Mouse (Mus musculus) B cell, adult 2 months (primary cell): ENCODE data around the gene Psme4.
"Not testable (repeated sequence)": the region's sequence is repeated elsewhere in the genome, so short reads cannot be mapped to it uniquely, and the experiment has no call there.

ENCODE experiments used
- DNase-seq, 2 experiments: peaks; one replicate each; pipeline ENCODE4 v3.0.0; 2022

The Psme4 gene

DNA sequence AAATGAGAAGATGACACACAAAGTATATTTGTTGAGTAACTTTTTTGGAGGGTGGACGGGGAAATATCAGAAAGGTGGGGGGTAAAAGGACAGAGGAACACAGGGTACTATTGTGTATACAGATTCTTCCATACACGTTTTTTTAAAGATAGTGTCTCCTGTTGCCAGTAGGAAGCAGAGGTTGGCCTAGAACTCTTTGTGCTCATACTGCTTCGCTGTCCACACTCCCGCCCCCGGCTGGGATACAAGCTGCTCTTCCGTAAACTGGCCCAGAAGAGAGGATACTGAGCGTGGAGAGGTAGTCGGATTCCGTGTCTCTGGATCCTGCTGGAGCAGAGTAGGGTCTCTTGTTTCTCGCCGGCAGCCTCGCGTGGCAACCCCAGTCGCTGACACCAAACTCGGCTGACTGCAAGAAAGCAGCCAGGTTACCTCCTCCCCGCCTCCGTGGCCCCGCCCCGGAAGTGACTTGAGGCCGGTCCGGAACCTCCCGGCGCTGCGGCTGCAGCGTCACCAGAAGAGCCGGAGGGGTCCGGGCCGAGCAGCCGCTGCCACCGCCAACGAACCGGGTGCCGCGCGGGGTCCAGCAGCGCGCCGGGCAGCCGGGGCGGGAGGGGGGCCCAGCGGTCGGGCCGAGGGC is at the start of gene Psme4:
Gene Psme4 (plus strand): TSS at position 460 of the 637 bp plus-strand sequence.
- peak; percentile 98 for DNase-seq

DNA sequence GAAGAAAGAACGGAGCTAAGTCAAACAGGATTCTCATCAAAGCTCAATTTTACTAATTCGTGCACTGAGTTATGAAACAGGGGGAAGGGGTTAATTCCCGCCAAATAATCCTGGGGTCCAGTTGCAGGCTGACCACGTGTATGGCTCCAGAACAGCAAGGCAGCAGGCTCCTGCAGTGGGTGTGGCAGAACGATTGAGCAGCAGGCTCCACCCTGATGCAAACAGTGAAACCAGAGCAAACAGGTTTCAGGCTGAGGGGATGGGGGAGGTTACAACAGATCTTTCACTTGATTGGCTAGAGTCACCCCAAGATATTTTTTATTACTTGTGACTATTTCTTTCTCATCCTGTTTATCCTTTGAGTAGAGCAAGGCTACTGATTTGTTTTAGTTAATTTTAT is 48.1 kb upstream of the Psme4 start:
- no peak for DNase-seq

DNA sequence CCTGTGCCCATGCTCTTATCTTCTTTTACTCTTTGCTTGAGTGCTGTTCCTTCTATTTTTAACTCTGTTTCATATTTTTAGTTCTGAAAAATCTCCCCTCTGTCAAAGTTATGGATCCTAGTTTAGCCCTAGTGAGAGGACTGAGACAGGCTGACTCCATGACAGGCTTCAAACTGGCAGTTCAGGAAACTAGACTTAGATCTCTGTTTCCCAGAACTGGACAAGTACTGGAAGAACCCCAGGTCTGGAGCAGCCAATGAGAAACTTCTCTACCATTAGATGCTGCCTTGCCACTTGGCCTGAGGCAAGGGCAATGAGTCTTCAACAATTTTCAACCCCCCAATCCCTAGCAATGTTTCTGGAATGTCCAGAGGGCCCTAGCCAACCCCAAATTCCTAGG is 40.8 kb upstream of the Psme4 start:
- no peak for DNase-seq

DNA sequence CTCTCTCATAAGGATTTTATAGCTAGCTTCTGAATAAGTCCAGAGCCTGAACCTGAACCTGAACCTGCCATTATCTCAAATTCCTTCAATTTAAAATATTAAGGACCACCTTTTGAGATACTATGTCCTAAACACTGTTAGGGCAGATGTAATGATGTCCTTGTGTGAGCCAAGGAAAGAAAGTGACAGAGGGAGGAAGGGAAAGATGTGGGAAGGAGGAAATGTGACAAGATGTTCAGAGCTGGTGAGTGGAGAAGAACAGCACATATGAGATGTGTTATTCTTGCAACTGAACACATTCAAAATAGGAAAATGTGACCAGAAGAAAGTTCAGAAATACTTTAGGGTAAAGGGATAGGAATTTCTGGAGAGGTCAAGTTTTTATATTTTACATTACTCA is 38.1 kb upstream of the Psme4 start:
- DNase-seq: no peak

DNA sequence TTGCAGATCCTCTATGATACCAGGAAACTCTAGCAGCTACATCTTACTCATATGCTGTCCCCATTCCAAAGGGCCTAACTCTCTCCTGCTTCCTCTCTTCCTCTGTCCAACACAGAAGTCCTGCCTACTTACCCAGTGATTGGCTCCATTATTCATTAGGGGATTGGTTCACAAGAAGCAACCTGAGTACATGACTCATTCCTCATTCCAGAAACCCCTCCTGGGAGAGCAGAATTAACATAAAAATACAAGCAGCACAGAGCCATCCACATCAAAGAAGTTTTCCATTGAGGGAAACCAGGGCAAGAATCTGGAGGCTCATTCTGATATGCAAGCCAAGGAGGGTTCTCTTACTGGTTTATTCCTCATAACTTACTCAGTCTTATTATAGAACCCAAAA is 27.5 kb upstream of the Psme4 start:
- no peak for DNase-seq

DNA sequence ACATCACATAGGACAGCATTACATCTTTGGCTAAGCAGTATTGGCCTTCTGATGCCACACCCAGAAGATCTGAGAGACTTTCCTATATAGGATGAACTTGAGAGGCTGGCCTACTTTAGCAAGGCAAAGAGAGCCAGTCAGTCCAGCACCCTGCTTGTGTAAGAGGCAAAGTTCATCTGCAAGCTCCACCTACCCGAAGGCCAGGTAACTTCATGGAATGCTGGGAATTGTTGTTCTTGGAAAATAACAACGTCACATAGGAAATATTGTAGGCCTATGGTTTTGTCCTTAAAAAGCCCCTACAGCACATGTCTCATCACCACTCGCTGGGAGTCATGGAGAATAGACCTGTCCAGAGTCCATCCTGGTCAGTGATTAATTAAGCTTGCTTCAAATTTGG is 22.6 kb upstream of the Psme4 start:
- no peak for DNase-seq

DNA sequence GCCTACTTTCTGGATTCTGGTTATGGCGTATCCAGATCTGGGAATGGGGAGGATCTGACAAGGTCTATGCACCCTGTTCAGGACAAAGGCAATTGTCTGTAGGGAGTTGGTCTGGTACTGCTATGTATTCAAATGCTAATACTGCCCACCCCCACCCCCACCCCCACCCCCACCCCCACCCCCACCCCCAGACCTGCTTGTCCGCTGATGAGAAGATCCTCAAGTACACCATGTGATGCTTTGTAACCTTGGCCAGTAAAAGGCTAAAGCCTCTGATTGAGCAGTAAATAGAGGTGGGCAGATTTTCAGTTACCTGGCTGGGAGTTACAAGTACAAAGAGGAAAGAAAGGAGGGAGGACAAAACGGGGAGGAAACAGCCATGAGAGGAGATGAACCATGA is 21.9 kb upstream of the Psme4 start:
- DNase-seq: no peak

DNA sequence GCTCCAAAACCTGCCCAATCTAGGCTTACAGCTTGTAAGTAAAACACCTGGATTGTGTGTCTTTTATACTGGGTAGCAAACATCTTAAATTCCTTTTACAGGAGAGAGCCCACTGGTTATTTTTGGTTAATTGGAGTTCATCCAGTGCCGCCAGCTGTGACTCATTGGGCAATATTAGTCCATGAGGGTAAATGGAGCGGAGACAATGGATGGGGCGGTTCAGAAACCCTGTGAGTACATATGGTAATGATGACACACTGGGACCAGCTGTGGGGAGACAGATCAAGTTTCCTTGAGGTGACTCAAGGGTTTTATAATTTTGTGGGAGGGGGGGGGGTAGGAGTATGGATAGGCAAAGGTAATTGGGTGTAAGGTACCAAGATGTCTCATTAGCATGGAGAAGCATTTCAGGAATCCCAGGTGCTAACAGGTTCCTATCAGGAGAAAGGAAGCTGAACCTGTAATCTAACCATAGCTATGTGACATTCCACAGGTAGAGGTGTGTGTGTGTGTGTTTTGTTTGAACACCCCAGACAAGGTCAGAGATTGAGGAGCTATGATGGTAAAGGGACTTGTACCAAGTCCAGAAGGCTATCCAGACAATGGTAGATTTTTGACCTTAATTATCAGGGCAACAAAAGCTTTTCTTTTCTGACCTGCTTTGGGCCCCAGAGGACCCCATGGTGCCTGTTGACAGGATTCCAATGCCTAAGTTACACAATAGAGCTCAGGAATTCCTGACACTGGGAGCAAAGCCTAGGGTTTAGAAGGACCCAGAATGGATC is 21.3 kb upstream of the Psme4 start:
- no peak for DNase-seq

DNA sequence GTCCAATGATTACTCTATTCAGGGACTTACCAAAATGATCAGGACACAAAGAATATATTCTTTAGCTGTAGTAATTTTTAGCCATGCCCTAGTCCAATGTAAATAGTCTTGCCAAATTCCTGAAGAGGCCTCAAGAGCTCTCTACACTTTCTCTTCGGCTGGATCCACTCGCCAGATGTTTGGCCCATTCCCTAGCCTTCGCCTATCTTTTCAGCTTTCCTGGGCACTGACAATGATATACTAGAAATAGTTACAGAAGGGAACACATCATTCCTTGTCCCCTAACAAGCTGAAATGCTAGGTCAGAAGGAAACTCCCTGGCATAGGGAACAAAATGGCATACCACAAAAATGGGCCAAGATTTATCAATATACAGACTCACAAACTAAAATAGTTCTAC is 18.6 kb upstream of the Psme4 start:
- DNase-seq: no peak

DNA sequence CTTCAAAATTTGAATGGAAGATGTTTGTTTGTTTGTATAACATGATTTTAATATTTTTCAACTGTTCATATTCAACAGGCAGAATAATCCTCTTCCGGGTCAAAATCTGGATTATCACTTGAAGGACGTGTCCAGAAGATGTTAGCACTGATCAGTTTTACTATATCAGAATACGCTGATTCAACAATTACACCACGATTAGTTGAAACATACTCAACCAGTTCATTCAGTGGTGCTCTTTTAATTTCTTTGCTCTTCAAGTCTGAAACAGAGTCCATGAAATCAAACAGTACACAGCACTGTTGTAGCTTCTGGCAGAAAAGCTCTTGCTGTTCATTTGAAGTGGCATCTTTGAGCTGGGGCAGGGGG is 17.1 kb upstream of the Psme4 start:
- not testable (repeated sequence) for DNase-seq

DNA sequence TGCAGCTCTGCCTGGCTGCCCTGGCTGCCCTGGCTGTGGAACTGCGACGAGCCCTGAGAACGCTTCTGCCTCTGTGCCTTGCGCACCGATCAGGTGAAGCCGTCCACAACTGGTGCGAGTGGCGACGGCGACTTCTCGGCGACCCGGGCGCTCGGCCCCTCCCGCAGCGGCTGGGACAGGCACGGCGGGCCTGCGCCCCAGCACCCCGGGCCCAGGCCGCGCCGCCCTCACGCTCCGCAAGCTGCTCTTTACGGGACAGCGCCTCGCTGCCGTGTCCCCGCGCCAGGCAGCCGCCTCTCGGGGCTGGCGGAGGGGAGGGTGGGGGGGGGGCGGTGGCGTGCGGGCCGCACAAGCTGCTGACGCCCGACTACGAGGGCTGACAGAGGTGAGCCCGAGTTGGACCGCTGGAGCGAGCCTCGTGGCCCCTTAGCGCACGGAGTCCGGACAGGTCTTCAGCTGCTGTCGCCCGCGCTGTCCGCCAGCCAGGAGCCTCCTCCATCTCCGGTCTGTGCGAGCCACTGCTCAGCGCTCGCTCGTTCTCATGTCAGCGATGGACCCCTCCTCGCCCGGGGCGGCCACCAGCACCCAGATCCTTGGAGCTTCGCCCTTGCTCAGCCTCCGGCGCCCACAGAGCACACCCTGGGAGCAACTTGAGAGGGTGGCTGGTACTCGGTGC is 16.5 kb upstream of the Psme4 start:
- DNase-seq: peak in 1 of 2 experiments; percentile 9

DNA sequence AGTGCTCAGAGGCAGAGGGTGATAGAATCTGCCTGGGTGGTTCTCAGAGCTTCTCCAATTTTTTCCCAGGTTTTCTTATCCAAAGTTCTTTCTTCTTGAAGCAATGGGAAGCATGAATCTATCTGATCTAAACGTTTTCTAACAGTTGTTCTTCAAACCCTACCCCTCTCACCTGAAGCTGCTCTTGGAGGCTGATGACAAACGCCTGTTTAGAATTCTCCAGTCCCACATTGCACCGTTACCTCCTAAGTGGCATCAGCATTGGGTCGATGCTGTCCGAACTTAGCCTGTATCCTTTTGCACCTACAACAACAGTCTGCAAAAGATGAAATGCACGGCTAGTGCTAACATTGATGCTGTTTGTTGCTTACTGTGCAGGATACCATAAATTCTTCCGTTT is 10.1 kb upstream of the Psme4 start:
- DNase-seq: no peak

DNA sequence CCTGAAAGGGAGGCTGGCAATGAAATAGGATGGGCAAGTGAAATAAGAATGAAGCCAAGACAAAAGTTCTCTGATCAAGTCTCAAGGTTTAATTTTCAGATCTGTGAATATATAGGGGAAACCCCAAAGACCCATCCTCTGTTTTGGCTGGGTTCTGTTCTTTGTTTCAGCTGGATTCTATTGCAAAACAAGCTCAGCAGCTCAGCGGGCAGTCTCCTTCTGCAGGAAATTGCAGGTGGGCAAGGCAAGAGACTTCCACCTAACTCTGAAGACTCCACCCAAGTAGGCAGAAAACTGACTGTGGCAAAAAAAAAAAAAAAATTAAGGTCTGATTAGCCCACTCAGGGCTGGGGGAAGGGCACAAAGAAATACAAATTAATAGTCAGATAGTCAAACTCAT is 9.6 kb upstream of the Psme4 start:
- no peak for DNase-seq

DNA sequence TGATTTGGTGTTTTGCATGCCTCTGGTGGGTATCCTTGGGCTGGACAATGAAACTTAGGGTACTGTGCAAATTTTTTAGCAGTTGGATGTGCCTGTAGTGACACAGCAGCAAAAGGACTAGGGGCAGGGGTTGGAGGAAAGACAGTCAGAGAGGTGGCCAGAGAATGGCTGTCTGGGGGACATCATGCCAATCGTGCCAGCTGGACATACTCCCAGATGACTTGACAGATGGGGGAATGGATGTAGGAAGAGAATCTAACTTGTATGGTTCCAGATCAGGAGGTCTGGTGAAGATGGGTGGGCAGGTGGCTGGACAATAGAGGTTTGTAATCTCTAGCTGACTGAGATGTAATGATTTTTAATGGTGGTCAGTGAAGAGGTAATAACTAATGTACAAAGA is 6.5 kb upstream of the Psme4 start:
- no peak for DNase-seq

DNA sequence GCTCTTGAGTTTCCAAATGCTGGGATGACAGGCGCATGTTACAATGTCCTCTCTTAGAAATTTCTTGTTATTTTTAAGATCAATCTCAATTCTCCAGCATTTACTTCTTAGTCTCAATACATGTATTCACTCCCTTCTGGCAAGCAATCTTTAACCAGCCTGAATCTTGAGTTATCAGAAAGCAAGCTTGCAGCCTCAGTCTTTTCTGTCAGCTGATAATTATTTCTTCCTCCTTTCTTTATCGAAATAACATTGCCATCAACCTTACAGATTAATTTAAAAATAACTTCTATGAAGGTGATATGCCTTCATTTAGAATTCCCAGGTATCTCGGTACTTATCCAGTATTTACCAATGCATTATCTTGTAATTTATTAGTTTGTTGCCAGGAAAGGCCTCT is 709 bp upstream of the Psme4 start:
- no peak for DNase-seq

DNA sequence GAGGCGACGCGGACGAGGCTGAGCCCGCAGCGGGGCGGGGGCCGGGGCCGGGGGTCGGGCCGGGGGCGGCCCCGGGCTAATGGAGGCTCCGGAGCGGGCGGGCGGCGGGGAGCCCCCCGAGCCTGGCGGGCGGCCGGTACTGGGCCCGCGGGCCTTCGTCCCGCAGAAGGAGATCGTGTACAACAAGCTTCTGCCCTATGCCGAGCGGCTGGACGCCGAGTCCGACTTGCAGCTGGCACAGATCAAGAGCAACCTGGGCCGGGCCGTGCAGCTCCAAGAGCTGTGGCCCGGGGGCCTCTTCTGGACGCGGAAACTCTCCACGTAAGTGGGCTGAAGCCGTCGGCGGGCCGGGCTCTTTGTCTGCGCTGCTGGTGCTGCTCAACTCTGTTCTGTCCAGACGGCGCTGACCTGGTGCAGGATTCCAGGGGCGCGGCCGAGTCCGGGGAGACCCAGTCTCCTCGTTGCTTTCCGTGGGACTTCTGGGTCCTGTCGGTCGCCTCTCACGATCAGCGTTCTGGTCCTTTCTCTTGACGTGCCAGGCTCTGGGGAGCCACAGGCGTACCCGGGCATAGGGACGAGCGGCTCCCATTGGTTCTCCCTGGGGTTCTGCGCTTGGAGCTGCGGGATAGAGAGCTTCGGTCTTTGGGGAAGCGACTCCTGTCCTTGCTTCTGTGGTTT is 517 bp downstream of the Psme4 start:
- peak; percentile 51 to 64 for DNase-seq

DNA sequence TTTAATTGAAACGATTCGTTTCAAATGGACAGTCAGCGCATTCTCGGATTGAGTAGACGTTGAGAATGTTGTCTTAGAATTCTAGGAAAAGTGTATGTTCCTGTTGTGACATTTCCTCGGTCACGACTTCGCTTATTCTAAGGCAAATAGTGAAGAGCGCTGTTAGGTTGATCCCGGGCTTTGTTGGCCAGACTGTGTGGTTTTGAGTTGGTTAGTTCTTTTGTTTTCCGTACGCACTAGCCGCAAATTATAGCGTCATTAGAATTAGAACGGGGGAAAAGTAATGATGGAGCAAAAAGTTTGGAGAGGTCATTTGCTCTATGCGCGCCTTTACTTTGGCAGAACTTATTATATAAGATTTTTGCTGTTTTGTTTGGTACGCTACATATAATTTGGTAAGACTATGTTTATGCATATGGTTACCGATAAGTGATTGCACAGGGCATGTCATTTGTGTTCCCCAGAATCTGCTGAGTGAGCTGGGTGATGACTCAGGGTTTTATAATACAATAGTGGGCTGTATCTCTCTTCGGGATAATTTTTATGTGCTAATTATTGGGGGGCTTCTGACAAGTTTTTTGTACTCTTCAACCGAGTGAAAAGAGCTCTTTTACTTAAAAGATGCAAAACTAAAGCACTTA is 1.4 kb downstream of the Psme4 start:
- no peak for DNase-seq

DNA sequence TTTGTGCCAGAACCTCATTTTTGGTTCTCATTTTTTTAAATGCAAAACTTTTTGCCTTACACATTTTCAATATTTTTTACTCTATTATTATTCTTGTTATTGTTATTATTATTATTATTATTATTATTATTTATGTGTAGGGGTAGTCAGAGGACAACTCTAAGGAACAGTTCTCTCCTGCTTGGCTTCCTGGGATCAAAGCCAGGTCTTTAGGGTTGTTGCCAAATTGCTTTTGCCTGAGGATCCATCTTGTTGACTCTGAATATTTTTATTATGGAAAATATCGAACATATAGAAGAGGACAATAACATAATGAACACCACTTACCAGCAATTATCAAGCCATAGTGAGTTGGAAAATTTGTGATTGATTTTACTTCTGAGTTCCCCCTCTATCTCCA is 3.1 kb downstream of the Psme4 start:
- DNase-seq: no peak

DNA sequence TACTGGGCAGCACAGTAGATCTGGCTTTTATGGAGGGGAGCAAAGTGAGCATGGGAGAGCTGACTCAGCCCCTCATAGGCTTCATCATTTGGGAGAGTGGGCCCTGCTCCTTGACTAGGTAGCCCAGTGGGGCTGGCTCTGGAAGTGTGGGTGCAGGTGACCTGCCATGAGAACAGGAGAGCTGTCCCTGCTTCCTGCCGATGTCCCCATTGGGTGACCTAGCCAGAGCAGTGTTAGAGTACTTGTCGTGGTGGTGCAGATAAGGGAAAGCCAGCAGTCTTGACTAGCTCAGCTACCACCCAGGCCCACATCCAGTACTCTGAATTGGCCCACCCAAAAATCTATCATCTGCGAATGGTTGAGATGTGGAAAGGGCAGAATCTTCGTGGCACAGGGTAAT is 6.0 kb downstream of the Psme4 start:
- DNase-seq: no peak

DNA sequence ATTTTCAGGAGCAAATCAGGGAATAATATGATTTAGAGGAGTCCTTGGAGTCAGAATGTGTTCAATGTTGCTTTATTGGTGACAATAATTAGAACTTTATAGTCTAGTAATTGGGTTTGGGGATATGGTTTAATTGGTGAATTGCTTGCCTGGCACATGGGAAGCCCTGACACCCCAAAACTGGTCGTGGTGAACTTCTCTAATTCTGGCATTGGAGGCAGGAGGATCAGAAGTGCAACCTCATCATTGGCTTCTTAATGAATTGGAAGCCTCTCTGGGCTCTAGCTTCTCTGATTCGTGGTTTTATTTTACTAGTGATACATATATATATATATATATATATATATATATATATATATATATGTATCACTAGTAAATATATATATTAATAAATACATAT is 9.4 kb downstream of the Psme4 start:
- DNase-seq: no peak

DNA sequence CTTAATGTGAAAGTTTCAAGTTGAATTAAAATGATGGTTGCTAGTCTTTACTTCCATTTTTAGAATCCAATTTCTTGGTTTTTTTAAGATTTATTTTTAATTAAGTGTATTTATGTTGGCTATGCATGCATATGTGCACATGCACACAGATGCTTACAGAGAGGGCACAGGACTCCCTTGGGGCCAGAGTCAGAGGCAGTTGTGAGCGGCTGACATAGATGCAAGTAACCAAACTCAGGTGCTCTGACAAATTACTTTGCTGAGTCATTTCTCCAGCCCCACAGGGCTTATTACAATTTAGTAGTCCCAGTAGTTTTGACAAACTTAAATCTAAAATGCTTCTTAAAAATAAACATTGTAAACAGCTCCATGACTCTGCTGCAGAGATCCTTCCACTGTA is 10.1 kb downstream of the Psme4 start:
- DNase-seq: no peak

DNA sequence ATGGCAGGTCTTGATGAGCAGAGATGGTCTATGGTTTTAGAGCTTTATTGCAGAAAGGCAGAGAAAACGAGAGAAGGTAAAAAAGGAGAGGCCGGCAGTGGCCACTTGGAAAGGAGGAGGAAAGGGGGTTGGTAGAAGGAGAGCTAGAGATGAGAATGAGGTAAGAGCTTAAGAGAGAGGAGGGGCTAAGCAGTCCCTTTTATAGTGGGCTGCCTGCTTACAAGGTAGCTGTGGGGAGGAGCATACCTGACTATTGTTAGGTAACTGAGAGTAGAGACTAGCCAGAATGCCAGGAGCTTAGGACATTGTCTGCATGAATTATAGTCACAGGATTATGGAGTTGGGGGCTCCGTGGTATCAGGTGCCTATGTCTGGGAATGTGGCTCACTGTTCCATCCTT is 14.0 kb downstream of the Psme4 start:
- DNase-seq: no peak
